In genomic region chr9:77617751-77618150, GRCm38 (mm10) we compare ENCODE assay signal across 27 mouse cellular contexts. TPM values are rescaled to one million over a fixed set of nuclear protein-coding genes. Genes with fewer than 3 reads are reported as not detected.
A peak's percentile ranks its signal among the peaks of the same experiment; 100 is the strongest.
DNase-seq lines count a peak whose midpoint lies in the region; TF ChIP-seq lines count a peak whose summit lies in the region.
"Had no signal": no experiment of that assay in that cellular context is flagged by ENCODE, and none has a peak within 500 bp of the region (broad histone marks: within the 10 kb centered on the region; RNA-seq: fewer than 3 reads in every experiment).

No protein-coding gene starts in this region.

- no peaks in the 10 kb centered on the region for H3K9me3 ChIP-seq in heart, embryonic 10.5 days
- H3K9me3 ChIP-seq: embryonic facial prominence, embryonic 10.5 days; embryonic facial prominence, embryonic 13.5 days; forebrain, embryonic 12.5 days; forebrain, embryonic 15.5 days; heart, embryonic 15.5 days; hindbrain, embryonic 12.5 days; hindbrain, embryonic 15.5 days had no signal

- no peaks in the 10 kb centered on the region for H3K27me3 ChIP-seq in heart, embryonic 10.5 days (ENCODE audit: insufficient read depth, poor library complexity, severe bottlenecking)
- H3K27me3 ChIP-seq: embryonic facial prominence, embryonic 13.5 days; forebrain, embryonic 12.5 days; forebrain, embryonic 15.5 days; heart, embryonic 15.5 days; hindbrain, embryonic 12.5 days; hindbrain, embryonic 15.5 days had no signal

- intact Hi-C loops in gastrocnemius, adult 2 months (cut with DNase I), result no loop called here
- intact Hi-C loops in heart, postnatal 36 days (cut with DNase I), result no loop called here

- H3K27ac ChIP-seq in gastrocnemius, adult 2 months, result peak overlapping the region; percentile 89
- no peak overlapping the region for H3K27ac ChIP-seq in heart, embryonic 10.5 days
- H3K27ac ChIP-seq: embryonic facial prominence, embryonic 10.5 days; embryonic facial prominence, embryonic 13.5 days; forebrain, embryonic 12.5 days; forebrain, embryonic 15.5 days; heart, embryonic 15.5 days; hindbrain, embryonic 12.5 days; hindbrain, embryonic 15.5 days had no signal

- 58% methylated on average over 6 of the region's 6 CpGs for WGBS in heart, embryonic 10.5 days

- no peak for DNase-seq in gastrocnemius, adult 2 months
- no peak for DNase-seq in gastrocnemius, postnatal 4 days (ENCODE audit: low spot score in 2 of 2)
- DNase-seq in heart, embryonic 10.5 days (ENCODE audit: low spot score), result peak; percentile 65
- no peak for DNase-seq in heart, postnatal 36 days
- peak; percentile 33 for DNase-seq in heart, postnatal 4 days
- DNase-seq in heart, adult 9 months (ENCODE audit: low spot score in 2 of 2), result no peak
- DNase-seq: adrenal gland, adult 8-10 months; adrenal gland, postnatal 25 days; cerebellum, adult 11-12 months; cerebellum, adult 8-10 months; cerebellum, postnatal 10 days; cerebellum, postnatal 36 days; embryo, embryonic 11 days; gastrocnemius, postnatal 10 days; gastrocnemius, postnatal 36 days; kidney, adult 2 months had no signal

- H3K4me3 ChIP-seq in gastrocnemius, adult 2 months, result no peak overlapping the region
- H3K4me3 ChIP-seq in heart, embryonic 10.5 days, result no peak overlapping the region
- H3K4me3 ChIP-seq: embryonic facial prominence, embryonic 10.5 days; embryonic facial prominence, embryonic 13.5 days; erythroblast, embryonic 14.5 days; forebrain, embryonic 12.5 days; forebrain, embryonic 15.5 days; heart, embryonic 15.5 days; hindbrain, embryonic 12.5 days; hindbrain, embryonic 15.5 days had no signal

- no peaks in the 10 kb centered on the region for H3K36me3 ChIP-seq in heart, embryonic 10.5 days
- H3K36me3 ChIP-seq: embryonic facial prominence, embryonic 10.5 days; embryonic facial prominence, embryonic 13.5 days; forebrain, embryonic 12.5 days; forebrain, embryonic 15.5 days; heart, embryonic 15.5 days; hindbrain, embryonic 12.5 days; hindbrain, embryonic 15.5 days had no signal

- no peak for TF ChIP-seq CTCF in gastrocnemius, adult 2 months (IDR thresholded peaks at IDR 0.05)

- H3K4me1 ChIP-seq in heart, embryonic 10.5 days, result 0 out of 2 replicates have a peak, but pooled peaks cover 4% of the 10 kb centered on the region
- H3K4me1 ChIP-seq: embryonic facial prominence, embryonic 10.5 days; embryonic facial prominence, embryonic 13.5 days; hindbrain, embryonic 12.5 days; hindbrain, embryonic 15.5 days had no signal

RNA-seq across cellular contexts. Expression of gene Klhl31, which starts 18.5 kb away (rescaled TPM):
- 100 to 1,000 TPM; 491 to 601 TPM for total RNA-seq in gastrocnemius, adult 2 months (2021)
- total RNA-seq in gastrocnemius, postnatal 4 days (2021), result 100 to 1,000 TPM; 203 to 249 TPM
- polyA plus RNA-seq in heart, embryonic 10.5 days (2016; fragmentation: Nextera tagmentation; extraction: Ambion mirVana), result 35.8 and 68.3 TPM in 2 replicates
- total RNA-seq in heart, postnatal 36 days (2021), result 100 to 1,000 TPM; 133 to 143 TPM
- 10 to 100 TPM; 94.8 to 96.7 TPM for total RNA-seq in heart, postnatal 4 days (2021)
- total RNA-seq: hematopoietic stem cell, adult 5-6 weeks had no signal
- polyA plus RNA-seq: activated CD4-positive, CD25-positive, alpha-beta regulatory T cell, adult 4 months; erythroblast, embryonic 14.5 days; intestine, postnatal 0 days had no signal

Comparison
In these comparisons a context has a peak if more than half of its experiments do, and no peak if none do; other contexts are left out.
1. DNase-seq: peak in heart, embryonic 10.5 days (single experiment) and heart, postnatal 4 days (single experiment); none in gastrocnemius, adult 2 months (single experiment), gastrocnemius, postnatal 4 days (0 of 2), heart, postnatal 36 days (0 of 2) and heart, adult 9 months (0 of 2).